Mouse (Mus musculus): ENCODE data around the gene Dyrk1a.

- TF ChIP-seq CTCF (IDR thresholded peaks at IDR 0.05; ENCODE audit: low read depth) (no peak), EP300 (IDR thresholded peaks at IDR 0.05; ENCODE audit: low read depth) (no peak)
These were observed 154.3 kb downstream of the Dyrk1a start for GRCm38 (mm10) chr16:94724061-94724596.
